Mouse (Mus musculus): ENCODE data around the gene Lamtor2.

- TF ChIP-seq CTCF (IDR thresholded peaks at IDR 0.05; ENCODE audit: borderline replicate concordance, insufficient read depth, low read depth, low read length) (no peak), POLR2A (IDR thresholded peaks at IDR 0.05; ENCODE audit: borderline replicate concordance, insufficient read depth, low read length) (peak; percentile 96)
Measured at GRCm38 (mm10) chr3:88552676-88553524, at the start of gene Lamtor2.
